Mouse (Mus musculus) E14TG2a.4 (cell line): ENCODE measurements around the gene Mmrn2.

Source experiments
- CTCF ChIP-seq: conservative IDR thresholded peaks from 2 replicates; pipeline ENCODE4 v1.5.1; 2014; ENCODE audit warnings: low read length
- NANOG ChIP-seq: IDR thresholded peaks from 2 replicates; pipeline ENCODE4 v1.6.1; 2014; ENCODE audit warnings: borderline replicate concordance, low read length, mixed read lengths
- POU5F1 ChIP-seq: IDR thresholded peaks from 2 replicates; pipeline ENCODE4 v1.6.1; 2014; ENCODE audit warnings: low read length, borderline replicate concordance

- TF ChIP-seq CTCF (no peak), NANOG (no peak), POU5F1 (no peak)
Measured at GRCm38 (mm10) chr14:34352523-34352922, 22.7 kb upstream of the Mmrn2 start.
